Mouse (Mus musculus) olfactory bulb, adult 2 months (tissue): ENCODE measurements around the gene Spout1.

Experiments
- CTCF ChIP-seq: fragments of 200-500 bp; IDR thresholded peaks from 2 replicates; pipeline ENCODE4 v1.5.1; 2012; ENCODE audit warnings: low read depth, mild to moderate bottlenecking, low read length, moderate library complexity; ENCODE audit not compliant: insufficient read depth
- POLR2A ChIP-seq: fragments of 200-500 bp; IDR thresholded peaks from 2 replicates; pipeline ENCODE4 v1.6.1; 2012; ENCODE audit warnings: mild to moderate bottlenecking, low read depth, low read length, moderate library complexity; ENCODE audit not compliant: insufficient read depth

DNA sequence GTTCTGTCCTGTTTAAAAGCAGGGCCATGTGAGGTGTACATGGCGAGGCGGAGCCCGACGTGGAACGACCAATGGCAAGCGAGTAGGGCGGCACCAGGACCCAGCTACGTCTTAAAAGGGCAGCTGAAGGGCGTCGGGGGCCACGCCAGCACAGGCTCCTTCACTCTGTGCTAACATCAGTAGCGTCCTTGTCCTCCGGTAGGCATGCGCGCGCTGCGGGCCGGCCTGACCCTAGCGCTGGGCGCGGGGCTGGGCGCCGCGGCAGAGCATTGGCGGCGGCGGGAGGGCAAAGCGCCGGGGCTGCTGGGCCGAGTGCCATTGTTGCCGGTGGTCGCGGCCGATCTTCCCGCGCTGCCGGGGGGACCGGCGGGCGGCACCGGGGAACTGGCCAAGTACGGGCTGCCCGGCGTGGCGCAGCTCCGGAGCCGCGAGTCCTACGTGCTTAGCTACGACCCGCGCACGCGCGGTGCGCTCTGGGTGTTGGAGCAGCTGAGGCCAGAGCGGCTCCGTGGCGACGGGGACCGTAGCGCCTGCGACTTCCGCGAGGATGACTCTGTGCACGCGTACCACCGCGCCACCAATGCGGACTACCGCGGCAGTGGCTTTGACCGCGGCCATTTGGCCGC is 6.8 kb downstream of the Spout1 start, which contains the start of gene Endog:
- TF ChIP-seq CTCF (no peak), POLR2A (peak; percentile 95)
